Mouse (Mus musculus) limb, embryonic 12.5 days (tissue): ENCODE measurements around the gene Grip2. TPM values are rescaled to one million over a fixed set of nuclear protein-coding genes. Genes with fewer than 3 reads are reported as not detected.

Source experiments
- ATAC-seq: fragments of 200-750 bp; cut with Nextera tagmentation; 2 replicates; pipeline ENCODE4 v1.8.0; 2017; ENCODE audit warnings: low read depth, moderate TSS enrichment; ENCODE audit not compliant: insufficient number of reproducible peaks, insufficient read depth, low FRiP score, low TSS enrichment
- H3K27ac ChIP-seq: fragments of 300-500 bp; sonication (generic); 2 replicates; pipeline ENCODE4 v1.5.1; 2016; ENCODE audit warnings: mild to moderate bottlenecking, moderate library complexity
- H3K27me3 ChIP-seq: fragments of 300-500 bp; sonication (generic); 2 replicates; pipeline ENCODE4 v1.6.1; 2016; ENCODE audit warnings: mild to moderate bottlenecking, moderate library complexity
- H3K36me3 ChIP-seq: fragments of 300-500 bp; sonication (generic); 2 replicates; pipeline ENCODE4 v1.6.1; 2016; ENCODE audit warnings: mild to moderate bottlenecking, moderate library complexity
- H3K4me1 ChIP-seq: fragments of 300-500 bp; sonication (generic); replicated peaks from 2 replicates; pipeline ENCODE4 v1.6.1; 2016
- H3K4me2 ChIP-seq: fragments of 300-500 bp; sonication (generic); 2 replicates; pipeline ENCODE4 v1.6.1; 2016; ENCODE audit warnings: mild to moderate bottlenecking, moderate library complexity
- H3K4me3 ChIP-seq: fragments of 300-500 bp; sonication (generic); replicated peaks from 2 replicates; pipeline ENCODE4 v1.5.1; 2016; ENCODE audit warnings: mild to moderate bottlenecking
- H3K9ac ChIP-seq: fragments of 300-500 bp; sonication (generic); replicated peaks from 2 replicates; pipeline ENCODE4 v1.6.1; 2016; ENCODE audit warnings: mild to moderate bottlenecking, moderate library complexity
- H3K9me3 ChIP-seq: fragments of 300-500 bp; sonication (generic); 2 replicates; pipeline ENCODE4 v1.6.1; 2016; ENCODE audit warnings: mild to moderate bottlenecking, moderate library complexity
- WGBS: fragments of 180-500 bp; shearing (Covaris S2); methylation state at CpG from one replicate; pipeline ENCODE4 v1.1.7; 2016; 5-methylcytosine and 5-hydroxymethylcytosine counted together
- polyA plus RNA-seq: library from polyadenylated mRNA; unstranded; fragments of >200 nt; fragmentation: Nextera tagmentation; extraction: Ambion mirVana; gene quantifications from 2 replicates; pipeline ENCODE4 v1.2.1, GENCODE M21; 2016

The Grip2 gene
- polyA plus RNA-seq, 1 experiment from 2014 or later: 0.74 TPM

DNA sequence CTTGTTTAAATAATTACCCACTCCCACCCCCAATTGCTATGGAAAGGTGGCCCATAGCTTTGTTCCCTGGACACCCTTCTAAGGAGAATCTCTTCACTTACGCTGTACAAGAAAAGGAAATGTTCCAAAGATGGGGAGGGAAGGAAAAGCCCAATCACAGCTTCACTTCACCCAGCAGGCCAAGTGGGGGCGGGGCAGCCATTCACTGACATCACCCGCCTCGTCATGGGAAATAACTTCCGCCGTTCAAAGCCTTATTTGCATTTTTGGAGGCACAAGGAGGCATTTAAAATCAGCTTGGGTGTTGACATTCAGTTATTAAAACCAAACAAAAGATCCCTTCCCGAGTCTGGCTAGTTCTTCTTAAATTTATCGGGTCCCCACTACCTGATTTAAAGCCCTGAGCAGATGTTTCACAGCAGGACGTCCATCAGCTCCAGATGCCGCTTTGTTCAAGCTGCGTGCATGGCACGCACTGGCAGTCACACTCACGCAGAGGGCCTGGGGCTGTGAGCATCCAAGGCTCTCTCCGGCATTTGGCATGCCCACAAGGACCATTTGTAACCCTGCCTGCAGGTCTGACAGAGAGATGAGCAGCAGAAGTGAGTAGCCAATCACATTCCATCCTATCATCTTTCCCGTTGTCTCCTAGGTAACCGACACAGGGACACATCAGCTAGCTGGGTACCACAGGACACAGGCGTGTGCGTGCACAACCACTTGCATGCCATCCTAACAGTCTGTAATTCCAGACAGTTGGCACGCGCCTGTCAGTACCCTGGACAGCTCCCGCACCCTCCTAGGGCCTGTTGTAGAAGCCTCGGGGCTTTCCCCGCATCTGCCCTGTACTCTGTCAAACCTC is 12.2 kb upstream of the Grip2 start:
- Histone ChIP-seq H3K4me2 (no peak overlapping the region), H3K27ac (no peak overlapping the region), H3K9me3 (no peaks in the 10 kb centered on the region), H3K9ac (no peak overlapping the region), H3K4me1 (peaks cover 15% of the 10 kb centered on the region), H3K4me3 (no peak overlapping the region), H3K27me3 (peaks cover 71% of the 10 kb centered on the region), H3K36me3 (no peaks in the 10 kb centered on the region)
- ATAC-seq: no peak
- WGBS: 8% methylated on average over 23 of the region's 23 CpGs

GRCm38 (mm10) chr6:91832863-91833440 is 5.9 kb upstream of the Grip2 start:
- Histone ChIP-seq H3K4me1 (no peaks in the 10 kb centered on the region), H3K36me3 (no peaks in the 10 kb centered on the region), H3K9ac (no peak overlapping the region), H3K9me3 (no peaks in the 10 kb centered on the region), H3K4me3 (no peak overlapping the region), H3K27me3 (peaks cover 16% of the 10 kb centered on the region; the same call in 1 of the 2 replicates), H3K27ac (no peak overlapping the region), H3K4me2 (no peak overlapping the region)
- ATAC-seq: no peak
- WGBS: 46% methylated on average over 3 of the region's 3 CpGs

- no peaks in the 10 kb centered on the region for H3K36me3 ChIP-seq
- H3K9me3 ChIP-seq: no peaks in the 10 kb centered on the region
- ATAC-seq: no peak
- no peak overlapping the region for H3K9ac ChIP-seq
- no peaks in the 10 kb centered on the region for H3K4me1 ChIP-seq
- H3K27me3 ChIP-seq: peaks cover 11% of the 10 kb centered on the region; the same call in 1 of the 2 replicates
- no peak overlapping the region for H3K27ac ChIP-seq
- no peak overlapping the region for H3K4me3 ChIP-seq
- 77% methylated on average over 5 of the region's 5 CpGs for WGBS
- H3K4me2 ChIP-seq: no peak overlapping the region
These were observed 876 bp upstream of the Grip2 start for GRCm38 (mm10) chr6:91827926-91828325.

- Histone ChIP-seq H3K36me3 (no peaks in the 10 kb centered on the region), H3K9me3 (0 out of 2 replicates have a peak, but pooled peaks cover 9% of the 10 kb centered on the region), H3K4me2 (no peak overlapping the region), H3K27me3 (peaks cover 6% of the 10 kb centered on the region; the same call in 1 of the 2 replicates), H3K9ac (no peak overlapping the region), H3K27ac (no peak overlapping the region), H3K4me1 (no peaks in the 10 kb centered on the region), H3K4me3 (no peak overlapping the region)
- WGBS: 82% methylated on average over 8 of the region's 8 CpGs
- no peak for ATAC-seq
These were observed 8.8 kb downstream of the Grip2 start for GRCm38 (mm10) chr6:91818271-91818670.

GRCm38 (mm10) chr6:91815976-91816375 is 11.1 kb downstream of the Grip2 start:
- no peaks in the 10 kb centered on the region for H3K36me3 ChIP-seq
- 0 out of 2 replicates have a peak, but pooled peaks cover 3% of the 10 kb centered on the region for H3K9me3 ChIP-seq
- no peak overlapping the region for H3K27ac ChIP-seq
- ATAC-seq: no peak
- H3K9ac ChIP-seq: no peak overlapping the region
- peaks cover 6% of the 10 kb centered on the region; the same call in 1 of the 2 replicates for H3K27me3 ChIP-seq
- no peaks in the 10 kb centered on the region for H3K4me1 ChIP-seq
- 84% methylated on average over 6 of the region's 6 CpGs for WGBS
- no peak overlapping the region for H3K4me2 ChIP-seq
- H3K4me3 ChIP-seq: no peak overlapping the region

DNA sequence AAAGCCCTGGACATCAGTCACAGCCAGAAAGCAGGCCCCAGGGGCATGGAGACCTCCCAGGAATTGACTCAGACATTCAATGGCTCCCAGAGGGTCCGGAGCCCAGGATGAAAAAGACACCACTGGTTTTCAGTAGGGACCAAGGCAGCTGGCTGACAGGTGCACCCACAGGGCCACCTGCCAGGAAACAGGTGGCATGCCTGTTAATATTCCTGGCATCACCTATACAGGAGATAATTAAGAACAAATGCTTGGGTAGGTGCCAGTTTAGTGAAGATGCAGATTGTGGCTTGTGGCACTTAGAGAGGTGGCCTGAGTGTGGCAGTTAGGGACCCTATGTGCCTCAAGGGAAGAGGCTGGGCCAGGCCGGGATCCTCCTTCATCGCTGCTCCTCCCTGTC is 13.4 kb downstream of the Grip2 start:
- H3K27ac ChIP-seq: no peak overlapping the region
- no peak for ATAC-seq
- WGBS: 87% methylated on average over 3 of the region's 3 CpGs
- H3K27me3 ChIP-seq: peaks cover 20% of the 10 kb centered on the region
- H3K4me2 ChIP-seq: no peak overlapping the region
- H3K9me3 ChIP-seq: no peaks in the 10 kb centered on the region
- H3K36me3 ChIP-seq: no peaks in the 10 kb centered on the region
- H3K4me1 ChIP-seq: no peaks in the 10 kb centered on the region
- no peak overlapping the region for H3K9ac ChIP-seq
- H3K4me3 ChIP-seq: no peak overlapping the region

GRCm38 (mm10) chr6:91810007-91810406 is 17.0 kb downstream of the Grip2 start:
- Histone ChIP-seq H3K4me2 (no peak overlapping the region), H3K27me3 (peaks cover 53% of the 10 kb centered on the region), H3K27ac (no peak overlapping the region), H3K9me3 (no peaks in the 10 kb centered on the region), H3K4me1 (peaks cover 8% of the 10 kb centered on the region), H3K9ac (no peak overlapping the region), H3K36me3 (no peaks in the 10 kb centered on the region), H3K4me3 (no peak overlapping the region)
- no peak for ATAC-seq
- 6% methylated on average over 1 of the region's 1 CpGs for WGBS

DNA sequence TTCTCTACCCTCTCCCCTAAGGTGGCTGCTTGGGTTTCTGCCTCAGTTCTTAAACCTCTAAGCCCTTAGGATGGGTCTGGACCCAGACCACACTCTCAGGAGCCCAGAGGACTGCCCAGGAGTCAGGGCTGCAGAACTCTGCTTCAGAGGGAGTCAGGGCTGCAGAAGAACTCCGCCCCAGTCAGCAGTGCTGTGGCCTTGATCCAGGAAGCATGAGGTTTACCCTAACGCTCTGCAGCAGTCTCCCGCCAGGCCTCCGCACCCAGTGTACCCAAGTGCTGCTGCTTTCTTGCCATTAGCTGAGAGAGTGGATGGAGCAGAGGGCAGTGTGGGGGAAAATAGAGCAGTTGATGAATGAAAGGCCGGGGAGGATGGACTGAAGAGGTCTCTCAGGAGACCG is 19.0 kb downstream of the Grip2 start:
- no peak overlapping the region for H3K27ac ChIP-seq
- H3K36me3 ChIP-seq: no peaks in the 10 kb centered on the region
- H3K9ac ChIP-seq: no peak overlapping the region
- ATAC-seq: no peak
- H3K4me3 ChIP-seq: no peak overlapping the region
- WGBS: 47% methylated on average over 6 of the region's 6 CpGs
- no peaks in the 10 kb centered on the region for H3K9me3 ChIP-seq
- H3K27me3 ChIP-seq: peaks cover 70% of the 10 kb centered on the region
- H3K4me2 ChIP-seq: no peak overlapping the region
- H3K4me1 ChIP-seq: peaks cover 8% of the 10 kb centered on the region

- Histone ChIP-seq H3K27ac (no peak overlapping the region), H3K27me3 (peaks cover 70% of the 10 kb centered on the region), H3K4me1 (peaks cover 8% of the 10 kb centered on the region), H3K4me2 (peak overlapping the region; percentile 52), H3K9me3 (no peaks in the 10 kb centered on the region), H3K4me3 (peak overlapping the region; percentile 27), H3K36me3 (no peaks in the 10 kb centered on the region), H3K9ac (0 out of 2 replicates have a peak overlapping the region, but pooled peaks have one; percentile 40)
- no peak for ATAC-seq
- WGBS: 3% methylated on average over 23 of the region's 23 CpGs
These were observed 19.9 kb downstream of the Grip2 start for GRCm38 (mm10) chr6:91807169-91807568.

DNA sequence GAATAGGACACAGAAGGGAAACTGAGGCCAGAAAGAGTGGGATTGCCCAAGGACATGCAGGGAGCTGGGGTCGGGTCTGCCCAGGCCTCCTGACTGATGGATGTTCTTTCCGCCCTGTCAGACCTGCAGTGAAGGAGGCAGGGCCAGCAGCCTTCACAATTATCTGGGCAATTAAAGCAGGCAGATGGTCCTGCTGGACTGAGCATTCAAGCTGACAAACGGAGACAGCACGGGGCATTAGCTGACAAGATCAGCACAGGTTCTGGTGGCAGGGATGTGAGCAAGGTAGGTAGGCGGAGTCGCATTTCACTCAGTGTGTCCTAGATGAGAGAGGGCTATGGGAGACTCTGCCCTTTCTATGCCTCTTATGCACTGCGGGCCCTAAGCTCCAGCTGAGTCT is 22.9 kb downstream of the Grip2 start:
- peaks cover 64% of the 10 kb centered on the region for H3K27me3 ChIP-seq

GRCm38 (mm10) chr6:91798496-91798895 is 28.6 kb downstream of the Grip2 start:
- peaks cover 7% of the 10 kb centered on the region for H3K27me3 ChIP-seq
- ATAC-seq: no peak
- no peak overlapping the region for H3K4me3 ChIP-seq
- H3K4me2 ChIP-seq: no peak overlapping the region
- H3K4me1 ChIP-seq: 0 out of 2 replicates have a peak, but pooled peaks cover 3% of the 10 kb centered on the region
- no peaks in the 10 kb centered on the region for H3K36me3 ChIP-seq
- no peaks in the 10 kb centered on the region for H3K9me3 ChIP-seq
- H3K9ac ChIP-seq: no peak overlapping the region
- WGBS: 66% methylated on average over 12 of the region's 12 CpGs
- H3K27ac ChIP-seq: no peak overlapping the region

More for the DNA sequence above, 22.9 kb downstream of the Grip2 start:
- H3K4me2 ChIP-seq: no peak overlapping the region
- 38% methylated on average over 7 of the region's 7 CpGs for WGBS
- peaks cover 8% of the 10 kb centered on the region for H3K4me1 ChIP-seq
- H3K36me3 ChIP-seq: no peaks in the 10 kb centered on the region
- no peak for ATAC-seq
- no peak overlapping the region for H3K4me3 ChIP-seq
- no peaks in the 10 kb centered on the region for H3K9me3 ChIP-seq
- no peak overlapping the region for H3K27ac ChIP-seq
- H3K9ac ChIP-seq: no peak overlapping the region
